Mouse (Mus musculus) spleen, adult 2 months (tissue): ENCODE measurements at regions not wholly inside any gene's neighbourhood (a gene's known extent, or its start where the extent isn't known, plus 50 kb on each side); places are given as distances from the start of the nearest gene placed in this dataset.

Source experiments
- DNase-seq, 2 experiments: peaks; one replicate each; pipeline versions ENCODE4 v3.0.0 to v3.0.0-alpha.2; 2012 to 2021; ENCODE audit warnings: low spot score in 2 of 2, low read depth in 1 of 2
- H3K27ac ChIP-seq: fragments of 200-500 bp; 2 replicates; pipeline ENCODE4 v1.5.1; 2012; ENCODE audit warnings: low read length, inconsistent platforms; ENCODE audit not compliant: insufficient read depth
- H3K27me3 ChIP-seq: fragments of 200-500 bp; 2 replicates; pipeline ENCODE4 v1.6.1; 2012; ENCODE audit warnings: mild to moderate bottlenecking, moderate library complexity, low read length, inconsistent platforms; ENCODE audit not compliant: control insufficient read depth, insufficient read depth
- H3K36me3 ChIP-seq: fragments of 200-500 bp; 2 replicates; pipeline ENCODE4 v1.6.1; 2012; ENCODE audit warnings: mild to moderate bottlenecking, low read length, inconsistent platforms; ENCODE audit not compliant: control insufficient read depth, insufficient read depth
- H3K4me1 ChIP-seq: fragments of 200-500 bp; 2 replicates; pipeline ENCODE4 v1.6.1; 2011; ENCODE audit warnings: inconsistent platforms; ENCODE audit not compliant: control insufficient read depth, insufficient read depth, insufficient read length
- H3K4me3 ChIP-seq: fragments of 200-500 bp; 2 replicates; pipeline ENCODE4 v1.5.1; 2011; ENCODE audit warnings: mild to moderate bottlenecking, inconsistent platforms; ENCODE audit not compliant: insufficient read depth, insufficient read length; ENCODE audit errors: extremely low read depth
- CTCF ChIP-seq: fragments of 200-500 bp; IDR thresholded peaks from 2 replicates; pipeline ENCODE4 v1.5.1; 2011; ENCODE audit warnings: mild to moderate bottlenecking, inconsistent platforms; ENCODE audit not compliant: insufficient read depth, insufficient read length, insufficient replicate concordance; ENCODE audit errors: extremely low read depth
- POLR2A ChIP-seq: fragments of 200-500 bp; IDR thresholded peaks from 2 replicates; pipeline ENCODE4 v1.6.1; 2011; ENCODE audit warnings: low read depth, low read length, inconsistent platforms
- WGBS: fragments of 180-500 bp; shearing (Covaris S2); methylation state at CpG from one replicate; pipeline ENCODE4 v1.1.7; 2018; 5-methylcytosine and 5-hydroxymethylcytosine counted together

- no peaks in the 10 kb centered on the region for H3K4me1 ChIP-seq
- H3K4me3 ChIP-seq = no peak overlapping the region
- H3K36me3 ChIP-seq = no peaks in the 10 kb centered on the region
- DNase-seq = no peak
- WGBS = 93% methylated on average over 5 of the region's 5 CpGs
- no peaks in the 10 kb centered on the region for H3K27me3 ChIP-seq
- no peak for TF ChIP-seq CTCF
- no peak for TF ChIP-seq POLR2A
- H3K27ac ChIP-seq = no peak overlapping the region
Measured at GRCm38 (mm10) chr6:143372487-143372886, 205.5 kb downstream of the Etnk1 start.

GRCm38 (mm10) chr6:143373686-143374273 lies 206.8 kb downstream of the Etnk1 start:
- Histone ChIP-seq H3K27ac (no peak overlapping the region), H3K27me3 (no peaks in the 10 kb centered on the region), H3K4me1 (no peaks in the 10 kb centered on the region), H3K4me3 (no peak overlapping the region), H3K36me3 (no peaks in the 10 kb centered on the region)
- DNase-seq = peak in 1 of 2 experiments; percentile 30
- TF ChIP-seq POLR2A = no peak
- peak; percentile 67; the same call in 1 of the 2 replicates for TF ChIP-seq CTCF
- 65% methylated on average over 15 of the region's 15 CpGs for WGBS

- no peaks in the 10 kb centered on the region for H3K4me1 ChIP-seq
- no peak overlapping the region for H3K4me3 ChIP-seq
- no peak overlapping the region for H3K27ac ChIP-seq
- H3K36me3 ChIP-seq = no peaks in the 10 kb centered on the region
- no peak for DNase-seq
- TF ChIP-seq CTCF (no peak), POLR2A (no peak)
- WGBS = 77% methylated on average over 21 of the region's 21 CpGs
- no peaks in the 10 kb centered on the region for H3K27me3 ChIP-seq
Measured at GRCm38 (mm10) chr6:143375951-143376713, 209.1 kb downstream of the Etnk1 start.

- DNase-seq = no peak
- Histone ChIP-seq H3K4me1 (no peaks in the 10 kb centered on the region), H3K4me3 (no peak overlapping the region), H3K27me3 (no peaks in the 10 kb centered on the region), H3K36me3 (no peaks in the 10 kb centered on the region), H3K27ac (no peak overlapping the region)
- TF ChIP-seq CTCF = no peak
- TF ChIP-seq POLR2A = no peak
- 94% methylated on average over 14 of the region's 14 CpGs for WGBS
Measured at GRCm38 (mm10) chr6:143377121-143377520, 210.1 kb downstream of the Etnk1 start.

GRCm38 (mm10) chr6:143378126-143378525 lies 211.1 kb downstream of the Etnk1 start:
- H3K36me3 ChIP-seq = no peaks in the 10 kb centered on the region
- no peaks in the 10 kb centered on the region for H3K4me1 ChIP-seq
- H3K27ac ChIP-seq = no peak overlapping the region
- DNase-seq = no peak
- H3K4me3 ChIP-seq = no peak overlapping the region
- 93% methylated on average over 9 of the region's 9 CpGs for WGBS
- no peaks in the 10 kb centered on the region for H3K27me3 ChIP-seq
- TF ChIP-seq POLR2A (no peak), CTCF (no peak)

GRCm38 (mm10) chr6:143380490-143380889 lies 213.5 kb downstream of the Etnk1 start:
- no peaks in the 10 kb centered on the region for H3K27me3 ChIP-seq
- no peaks in the 10 kb centered on the region for H3K4me1 ChIP-seq
- 96% methylated on average over 3 of the region's 3 CpGs for WGBS
- no peak overlapping the region for H3K27ac ChIP-seq
- H3K4me3 ChIP-seq = no peak overlapping the region
- H3K36me3 ChIP-seq = no peaks in the 10 kb centered on the region
- TF ChIP-seq CTCF (no peak), POLR2A (no peak)
- no peak for DNase-seq

- no peak overlapping the region for H3K4me3 ChIP-seq
- H3K27me3 ChIP-seq = no peaks in the 10 kb centered on the region
- no peak overlapping the region for H3K27ac ChIP-seq
- 92% methylated on average over 16 of the region's 16 CpGs for WGBS
- TF ChIP-seq CTCF (no peak), POLR2A (no peak)
- no peak for DNase-seq
- H3K4me1 ChIP-seq = no peaks in the 10 kb centered on the region
- no peaks in the 10 kb centered on the region for H3K36me3 ChIP-seq
Measured at GRCm38 (mm10) chr6:143386597-143387450, 219.8 kb downstream of the Etnk1 start.
